Mouse (Mus musculus) ZHBTc4 (cell line): ENCODE measurements at regions not wholly inside any gene's neighbourhood (a gene's known extent, or its start where the extent isn't known, plus 50 kb on each side); places are given as distances from the start of the nearest gene placed in this dataset.

Source experiments
- DNase-seq: peaks from one replicate; pipeline ENCODE4 v3.0.0-alpha.2; 2011; ENCODE audit warnings: low read depth, low spot score

DNA sequence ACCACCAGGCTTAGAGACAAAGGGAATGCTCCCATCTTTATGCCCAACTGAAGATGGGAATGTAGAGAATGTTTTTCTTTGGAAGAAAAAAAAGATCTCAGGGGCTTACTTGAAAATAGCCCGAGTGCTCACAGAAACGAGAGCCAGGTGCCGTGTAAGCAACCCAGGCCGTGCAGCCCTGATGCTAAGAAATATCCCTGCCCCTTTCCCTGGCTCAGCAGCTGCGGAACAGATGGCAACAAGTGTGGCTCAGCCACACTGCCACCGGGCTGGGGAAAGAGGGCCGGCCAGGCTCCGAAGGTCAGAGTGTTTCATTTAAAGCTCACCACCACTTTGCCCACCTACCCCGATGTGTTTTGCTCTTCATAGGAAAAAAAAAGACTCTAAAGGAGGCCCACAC lies 205.7 kb upstream of the Kbtbd8 start:
- DNase-seq = no peak

DNA sequence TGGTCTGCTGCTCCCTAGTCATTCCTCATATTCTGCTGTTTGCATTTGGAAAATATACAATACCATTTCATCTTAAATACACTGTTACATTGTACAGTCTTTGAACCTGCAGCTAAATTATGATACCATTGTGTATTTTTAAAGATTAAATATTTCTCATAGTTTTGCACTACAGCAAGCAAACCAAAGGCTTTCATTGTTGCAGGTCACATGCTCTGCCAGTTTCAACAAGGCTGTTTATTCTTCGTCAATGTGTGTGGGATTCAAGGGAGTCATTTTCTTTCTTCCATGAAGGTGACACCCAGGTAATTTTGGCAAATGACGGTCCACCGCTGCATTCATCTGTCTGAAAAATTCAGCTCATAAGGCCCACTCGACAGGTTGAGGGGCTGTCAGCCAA lies 200.9 kb upstream of the Lrig1 start:
- no peak for DNase-seq

DNA sequence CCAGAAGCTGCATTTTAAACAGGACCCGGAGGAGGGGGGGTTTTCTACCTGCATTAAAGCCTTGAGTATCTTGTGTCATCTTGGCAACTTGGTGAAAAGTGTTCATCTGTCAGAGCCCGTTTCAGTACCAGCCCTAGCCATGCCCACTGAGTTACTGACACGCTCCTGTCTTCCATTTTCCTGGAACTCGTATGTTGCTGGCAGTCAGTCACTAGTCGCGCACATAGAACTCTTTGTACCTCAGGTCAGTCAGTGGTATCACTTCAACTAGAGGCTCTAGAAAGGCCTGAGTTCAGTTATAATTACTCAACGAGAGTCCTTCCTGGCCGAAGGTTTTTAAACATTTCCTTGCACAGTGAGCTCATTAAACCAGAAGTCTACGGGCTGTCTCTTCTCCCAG lies 198.9 kb upstream of the Lrig1 start:
- DNase-seq = no peak

DNA sequence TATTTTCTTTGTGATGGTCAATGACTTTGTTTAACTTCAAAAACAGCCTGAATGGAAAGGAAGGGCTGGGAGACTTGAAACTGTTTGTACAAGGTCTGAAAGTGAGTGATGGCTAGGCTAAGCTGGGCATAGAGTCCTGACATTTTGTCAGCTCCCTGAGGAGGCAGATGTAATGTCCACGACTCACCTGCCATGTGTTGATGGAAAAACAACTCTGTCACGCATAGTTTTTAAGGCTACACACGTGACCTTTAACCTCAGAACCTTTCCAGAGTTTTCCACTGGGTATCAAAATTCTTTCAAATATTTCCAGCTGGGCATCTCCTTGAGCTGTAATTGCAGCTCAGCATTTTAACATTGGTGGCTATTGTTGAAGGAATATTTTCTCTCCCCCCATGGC lies 190.2 kb upstream of the Lrig1 start:
- DNase-seq = no peak

DNA sequence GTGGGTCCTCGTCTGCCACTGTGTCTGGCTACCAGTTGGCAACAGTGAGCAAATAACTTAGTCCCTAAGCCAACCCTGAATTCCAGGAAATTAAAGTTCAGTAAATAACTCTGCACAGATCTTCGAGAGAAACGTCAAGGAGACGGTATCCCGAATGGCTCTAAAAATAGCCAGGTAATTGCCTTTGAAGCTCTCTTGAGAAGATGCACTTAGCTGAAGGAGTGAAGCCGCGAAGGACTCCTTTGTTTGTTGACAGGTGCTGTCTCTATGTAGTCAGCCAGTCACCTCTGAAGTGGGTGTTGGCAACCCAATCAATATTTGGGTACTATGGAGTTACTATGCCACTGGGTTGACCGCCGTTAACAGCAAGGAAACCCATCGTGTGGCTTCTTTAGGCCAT lies 189.3 kb upstream of the Lrig1 start:
- DNase-seq = no peak

DNA sequence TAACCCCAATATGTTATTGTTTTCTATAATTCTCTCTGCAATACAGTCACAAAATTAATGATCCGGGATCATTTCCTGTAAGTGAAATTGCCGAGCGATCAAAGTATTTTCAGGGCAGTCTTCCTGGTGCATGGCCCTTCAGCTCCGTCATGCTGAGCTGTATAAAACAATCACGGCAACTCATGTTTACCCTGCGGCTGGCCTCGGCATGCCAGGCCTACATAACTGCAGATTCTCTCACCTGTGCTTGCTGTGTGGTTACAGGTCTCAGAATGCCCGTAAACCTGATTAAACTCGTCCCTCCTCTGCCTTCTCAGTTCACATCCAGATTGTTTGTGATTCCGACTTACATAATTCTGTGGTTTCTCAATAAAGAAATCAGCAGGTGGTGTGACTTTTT lies 181.2 kb upstream of the Lrig1 start:
- DNase-seq = no peak

DNA sequence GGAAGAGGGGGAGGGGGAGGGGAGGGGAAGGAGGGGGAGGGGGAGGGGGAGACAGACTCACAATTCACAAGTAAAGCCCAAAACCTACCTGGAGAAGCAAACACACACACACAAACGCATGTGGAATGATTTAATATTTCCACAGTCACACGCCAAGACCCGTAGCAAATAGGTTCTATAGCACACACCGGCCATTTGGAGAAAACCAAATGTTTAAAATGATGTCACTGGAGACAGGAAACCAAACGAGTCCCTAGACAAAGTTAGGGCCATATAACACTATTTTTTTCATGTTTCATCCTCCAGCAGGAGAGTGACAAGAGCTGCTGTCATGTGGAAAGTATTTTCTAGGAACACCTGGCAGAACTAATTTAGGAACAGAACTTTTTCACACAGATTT lies 175.9 kb upstream of the Lrig1 start:
- no peak for DNase-seq

DNA sequence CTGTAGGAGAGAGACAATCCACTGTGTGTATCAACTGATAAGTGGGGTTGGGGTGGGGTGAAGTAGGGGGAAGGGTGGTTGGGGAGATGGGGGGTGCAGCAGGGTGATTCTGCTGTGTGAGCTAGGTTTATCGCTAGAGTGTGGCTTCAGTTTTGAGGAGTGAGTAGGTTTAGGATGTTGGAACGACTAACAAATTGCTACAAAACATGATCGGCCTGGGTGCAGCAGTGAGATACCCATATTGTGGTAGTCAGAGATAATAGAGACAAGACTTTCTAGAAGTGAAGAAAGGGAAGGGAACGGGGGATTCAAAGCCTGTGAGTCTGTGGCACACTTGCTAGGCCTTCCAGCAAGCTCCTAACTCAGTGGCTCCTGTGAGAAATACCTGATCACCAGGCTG lies 175.1 kb upstream of the Lrig1 start:
- DNase-seq = no peak

DNA sequence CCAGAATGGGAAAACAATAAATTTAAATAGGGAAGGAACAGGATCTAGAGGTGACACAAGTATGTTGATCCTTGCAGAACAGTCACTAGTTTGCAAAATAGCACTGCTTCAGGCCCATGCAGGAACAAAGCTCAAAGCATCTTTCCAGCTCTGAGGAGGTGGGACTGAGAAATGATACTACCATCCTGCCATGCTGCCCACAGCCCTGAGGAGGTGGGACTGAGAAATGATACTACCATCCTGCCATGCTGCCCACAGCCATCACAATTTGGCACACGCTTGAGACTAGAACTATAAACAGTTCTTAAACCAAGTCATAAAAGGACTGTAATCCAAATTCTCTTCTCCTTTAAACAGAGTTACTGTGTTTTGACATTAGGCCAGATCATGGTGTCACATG lies 174.5 kb upstream of the Lrig1 start:
- no peak for DNase-seq

DNA sequence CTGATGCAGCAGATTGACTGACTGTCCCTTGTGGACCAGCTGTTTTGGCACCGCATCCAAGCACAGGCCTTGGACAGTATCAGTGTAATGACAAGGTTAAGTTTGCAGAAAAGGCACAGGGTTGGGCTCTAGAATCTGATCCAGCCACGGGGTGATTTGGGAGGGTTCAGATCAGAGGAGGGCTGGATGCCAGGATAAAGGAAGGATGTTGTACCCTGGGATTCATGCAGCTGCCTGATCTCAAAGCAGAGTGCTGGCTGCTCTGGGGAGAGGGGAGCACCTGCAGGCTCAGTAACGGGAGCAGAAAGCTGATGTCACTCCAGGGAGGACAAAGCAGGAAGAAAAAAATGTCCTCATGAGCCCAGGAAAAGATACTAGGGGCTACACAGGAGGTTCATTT lies 168.0 kb upstream of the Lrig1 start:
- no peak for DNase-seq

DNA sequence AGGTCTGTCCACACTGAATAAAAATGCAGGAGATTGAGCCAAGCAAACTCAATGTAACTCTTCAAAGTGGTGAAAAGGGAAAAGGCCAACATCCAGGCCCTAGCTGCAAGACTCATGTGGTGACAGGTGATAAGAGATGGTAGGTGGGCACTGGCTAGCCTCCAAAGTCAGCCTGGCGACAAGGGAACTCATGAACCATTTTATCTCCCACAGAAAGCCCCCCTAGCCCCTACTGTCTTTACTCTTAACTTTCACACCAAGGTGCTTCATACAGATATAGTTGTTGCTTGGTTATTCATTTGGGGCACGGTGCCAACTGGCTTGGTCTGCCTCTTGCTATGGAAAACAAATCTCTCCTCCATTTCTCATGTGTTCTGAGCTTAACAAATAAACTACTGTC lies 165.5 kb upstream of the Lrig1 start:
- no peak for DNase-seq

DNA sequence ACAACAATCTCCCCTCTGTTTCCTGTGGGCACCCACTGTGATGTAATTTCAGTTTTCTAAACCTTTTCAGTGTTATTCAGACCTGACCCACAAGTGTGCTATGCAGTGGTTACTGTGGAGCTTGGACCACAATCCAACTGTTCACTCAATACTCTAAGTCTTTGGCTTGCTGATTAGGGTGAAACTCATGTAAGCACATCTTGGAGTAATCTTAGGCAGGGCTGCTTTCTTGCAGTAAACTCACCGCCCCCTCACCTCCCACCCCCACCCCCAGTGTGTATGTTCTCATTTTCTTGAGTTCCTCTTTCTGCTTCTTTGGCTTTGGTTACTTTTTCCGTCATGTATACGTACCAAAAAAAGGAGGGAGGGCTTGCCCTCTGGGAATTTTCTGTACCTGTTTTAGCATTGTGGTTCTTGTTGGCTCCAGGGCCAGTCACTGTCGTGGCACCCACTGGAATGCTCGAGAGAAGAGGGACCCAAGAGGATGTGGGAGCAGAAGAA lies 158.2 kb upstream of the Lrig1 start:
- DNase-seq = no peak

DNA sequence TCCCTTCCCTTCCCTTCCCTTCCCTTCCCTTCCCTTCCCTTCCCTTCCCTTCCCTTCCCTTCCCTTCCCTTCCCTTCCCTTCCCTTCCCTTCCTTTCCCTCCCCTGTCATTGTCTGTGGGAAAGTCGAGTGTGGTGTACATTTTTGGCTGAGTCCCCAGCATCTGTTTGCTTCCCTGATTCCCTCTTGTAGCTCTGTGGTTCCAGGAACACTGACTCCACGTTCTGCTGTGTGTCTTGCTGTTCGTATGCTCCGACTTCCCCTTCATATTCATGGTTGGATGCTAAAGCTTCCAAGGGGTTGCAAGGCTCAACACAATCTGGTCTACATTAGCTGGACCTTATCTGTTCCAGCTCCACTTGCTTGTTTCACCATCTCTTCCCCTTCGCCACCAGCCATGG lies 150.2 kb upstream of the Lrig1 start:
- peak; percentile 31 for DNase-seq

DNA sequence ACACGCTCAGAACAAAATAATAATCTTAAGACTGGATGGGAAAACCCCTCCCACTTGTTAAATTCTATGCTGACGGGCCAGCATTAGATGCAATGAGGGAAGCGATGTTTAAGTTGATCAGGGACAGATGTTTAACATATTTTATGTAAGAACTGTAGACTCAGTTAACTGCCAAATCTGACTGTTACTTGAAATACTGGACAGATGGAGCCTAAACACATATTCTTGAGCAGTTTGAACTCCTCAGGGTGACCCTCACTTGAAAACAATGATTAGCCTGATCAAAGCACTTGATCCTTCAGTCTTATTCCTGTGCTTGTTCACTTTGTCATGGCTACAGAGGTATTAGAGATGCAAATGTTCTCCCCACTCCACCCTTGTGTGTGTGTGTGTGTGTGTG lies 149.6 kb upstream of the Lrig1 start:
- DNase-seq = peak; percentile 86

DNA sequence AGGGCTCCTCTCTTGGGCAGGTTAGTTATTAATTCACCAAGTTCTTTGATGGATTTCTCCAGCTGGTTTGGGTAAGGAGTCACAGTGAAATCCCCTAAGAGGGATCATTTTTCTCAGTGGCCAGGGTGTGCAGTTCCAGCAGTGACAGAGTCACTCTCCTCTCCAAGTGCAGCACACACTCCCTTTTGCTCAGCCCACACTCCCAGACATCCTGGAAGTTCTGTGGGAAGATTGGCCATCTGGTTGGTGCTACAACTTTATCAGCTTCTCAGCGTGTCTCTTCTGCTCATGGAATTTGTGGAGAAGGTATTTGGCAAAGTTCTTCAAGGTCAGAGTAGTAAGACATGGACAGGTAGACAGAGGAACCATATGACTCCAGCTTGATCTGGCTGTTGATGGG lies 148.5 kb upstream of the Lrig1 start:
- DNase-seq = no peak

DNA sequence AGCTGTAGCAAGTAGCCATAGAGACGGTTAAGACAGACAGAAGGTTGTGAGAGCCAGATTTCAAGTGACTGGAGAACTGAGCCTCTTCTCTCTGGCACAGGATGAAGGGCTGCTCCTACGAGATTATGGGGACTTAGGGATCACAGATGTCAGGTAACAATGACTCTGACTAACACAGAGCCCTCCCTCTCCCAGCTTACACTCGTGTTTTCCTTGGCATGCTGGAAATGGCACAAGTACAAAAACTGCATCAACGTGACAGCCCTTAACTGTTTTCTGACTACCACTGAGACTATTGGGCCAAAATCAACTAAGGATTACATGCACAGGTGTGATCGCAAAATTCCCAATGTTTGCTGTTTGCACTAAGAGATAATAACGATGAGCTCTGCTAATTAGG lies 145.9 kb upstream of the Lrig1 start:
- no peak for DNase-seq

DNA sequence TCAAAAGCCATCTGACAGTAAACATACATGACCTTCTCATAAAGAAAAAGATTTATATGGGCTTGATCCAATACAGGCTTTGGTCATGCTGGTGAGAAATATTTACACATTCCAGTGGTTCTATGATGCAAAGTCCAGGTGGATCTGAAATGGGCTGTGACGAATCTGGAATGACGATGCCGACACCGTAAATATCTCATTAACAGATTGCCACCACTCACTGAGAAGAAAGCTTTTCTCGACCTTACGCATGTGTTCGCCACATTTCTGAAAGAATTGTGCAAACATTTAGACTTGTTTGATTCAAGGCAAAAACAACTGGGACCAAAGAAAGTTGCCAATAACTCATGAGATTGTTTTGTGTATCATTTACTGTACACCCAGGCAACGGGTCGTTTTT lies 142.9 kb upstream of the Lrig1 start:
- DNase-seq = no peak

DNA sequence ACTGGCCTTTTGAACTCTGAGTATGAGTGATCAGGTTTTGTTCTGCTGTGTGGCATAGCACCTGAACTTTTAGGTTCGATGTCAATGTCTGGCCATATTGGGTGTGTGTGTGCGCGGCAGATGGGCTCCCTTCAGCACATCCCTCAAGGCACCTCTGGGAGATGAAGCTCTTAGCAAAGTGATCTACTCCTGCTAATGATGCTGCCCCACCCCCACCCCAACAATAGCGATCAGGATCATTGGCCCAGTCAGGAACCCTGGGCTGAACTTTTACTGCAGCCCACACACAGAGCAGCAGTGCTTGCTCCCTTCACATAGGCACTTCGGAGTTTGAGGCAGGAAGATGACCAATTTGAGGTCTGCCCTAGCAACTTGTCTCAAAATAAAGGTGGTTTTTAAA lies 141.9 kb upstream of the Lrig1 start:
- peak; percentile 53 for DNase-seq

DNA sequence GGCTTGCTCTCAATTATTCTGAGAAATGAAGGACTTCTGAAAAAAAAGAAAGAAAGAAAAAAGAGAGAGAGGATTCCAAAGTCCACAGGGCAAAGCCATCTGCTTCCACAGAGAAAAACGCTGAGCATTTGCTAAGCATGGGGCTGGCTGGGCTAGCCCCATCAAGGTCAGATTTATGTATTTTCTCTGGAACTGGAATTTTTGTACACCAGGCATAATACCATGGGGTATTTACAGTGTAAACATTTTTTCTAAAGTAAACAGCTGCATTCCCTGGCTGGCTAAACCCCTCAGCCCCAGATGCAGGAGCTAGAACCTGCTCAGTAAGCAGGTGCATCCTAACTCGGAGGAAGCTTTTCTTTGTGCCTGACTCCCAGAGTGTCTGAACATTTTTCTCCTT lies 135.8 kb upstream of the Lrig1 start:
- no peak for DNase-seq

DNA sequence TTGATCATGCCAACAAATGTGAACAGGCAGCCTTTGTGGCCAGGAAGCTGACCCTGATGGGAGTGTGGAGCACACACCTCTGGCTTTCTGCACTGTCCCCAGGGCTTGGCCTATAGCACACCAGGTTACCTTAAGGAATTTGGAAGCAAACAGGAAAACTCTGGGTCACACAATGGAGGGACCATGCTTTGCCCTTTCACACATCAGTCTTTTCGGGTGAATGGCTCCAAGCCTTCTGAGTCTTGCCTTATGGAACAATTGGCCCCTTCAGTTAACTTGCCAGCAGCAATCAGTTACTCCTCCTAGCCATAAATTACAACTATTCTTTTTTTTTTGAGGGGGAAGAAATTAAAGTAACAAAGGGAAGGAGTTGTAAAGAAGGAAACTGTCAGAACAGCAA lies 134.6 kb upstream of the Lrig1 start:
- no peak for DNase-seq

DNA sequence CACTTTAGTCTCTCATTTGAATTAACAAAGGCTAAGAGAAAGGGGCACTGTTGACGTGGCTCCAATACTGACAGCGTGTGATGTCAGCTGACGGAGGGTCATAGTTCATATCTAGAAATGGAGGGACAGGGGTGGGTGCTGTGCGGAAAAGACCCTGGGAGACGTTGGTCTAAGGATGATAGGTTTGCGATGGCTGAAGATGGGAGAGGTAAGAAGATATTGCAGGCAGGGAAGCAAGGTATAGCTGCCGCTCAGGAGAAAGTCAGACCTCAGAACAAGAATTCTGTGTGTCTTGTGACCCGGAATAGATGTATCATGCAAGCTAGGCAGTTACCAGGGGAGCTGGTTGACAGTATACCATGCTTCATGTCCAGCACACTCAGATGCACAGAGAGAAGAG lies 130.8 kb upstream of the Lrig1 start:
- no peak for DNase-seq

DNA sequence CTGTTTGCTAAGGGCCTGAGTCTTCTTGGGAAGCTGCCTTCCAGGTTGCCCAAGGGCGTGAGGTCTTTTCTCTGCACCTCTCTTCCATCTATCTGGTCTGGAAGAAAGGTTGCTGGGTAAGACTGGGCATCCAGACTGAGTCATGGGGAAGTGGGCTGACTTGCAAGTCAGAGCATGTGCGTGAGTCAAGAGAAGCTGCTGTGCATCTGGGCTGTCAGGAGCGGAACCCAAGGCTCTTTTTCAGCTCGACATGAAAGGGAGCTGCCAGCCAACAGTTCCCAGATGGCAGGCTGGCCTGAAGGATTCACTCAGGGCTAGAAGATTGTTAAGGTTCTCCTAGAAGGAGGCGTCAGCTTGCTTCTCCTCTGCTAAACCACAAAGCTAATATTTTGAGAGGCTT lies 129.3 kb upstream of the Lrig1 start:
- no peak for DNase-seq

DNA sequence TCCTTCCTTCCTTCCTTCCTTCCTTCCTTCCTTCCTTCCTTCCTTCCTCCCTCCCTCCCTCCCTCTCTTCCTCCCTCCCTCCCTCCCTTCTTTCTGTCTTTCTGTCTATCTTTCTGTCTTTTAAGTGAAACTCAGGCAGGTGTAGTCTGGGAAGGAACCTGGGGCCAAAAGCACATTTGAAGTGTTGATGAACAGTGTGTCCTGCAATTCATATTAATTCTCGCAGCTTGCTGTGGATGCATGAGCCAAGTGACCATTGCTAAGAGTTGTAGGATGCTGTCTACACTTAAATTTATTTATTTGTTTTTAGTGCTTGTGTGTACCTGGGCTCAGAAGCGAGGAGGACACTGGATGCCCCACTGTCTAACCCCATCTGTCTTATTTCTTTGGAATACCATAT lies 126.7 kb upstream of the Lrig1 start:
- peak; percentile 55 for DNase-seq

DNA sequence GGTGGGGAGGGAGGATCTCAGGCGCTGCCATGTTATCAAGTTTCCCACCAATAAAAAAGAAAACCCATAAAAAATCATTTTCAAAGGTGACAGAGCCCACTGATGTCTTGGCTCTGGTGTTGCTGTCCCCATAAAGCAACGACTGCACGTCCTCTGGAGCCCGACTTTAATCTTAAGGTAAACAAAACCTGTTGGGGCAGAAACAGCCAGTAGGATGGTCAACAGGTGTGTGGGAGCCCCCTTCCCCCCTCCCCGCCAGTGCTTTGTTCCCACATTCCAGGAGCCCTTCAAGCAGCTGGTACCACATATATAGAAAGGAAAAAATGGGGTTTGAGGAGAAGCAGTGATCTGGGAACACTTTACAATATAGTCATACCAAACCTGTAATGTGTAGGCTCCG lies 118.3 kb upstream of the Lrig1 start:
- DNase-seq = no peak

DNA sequence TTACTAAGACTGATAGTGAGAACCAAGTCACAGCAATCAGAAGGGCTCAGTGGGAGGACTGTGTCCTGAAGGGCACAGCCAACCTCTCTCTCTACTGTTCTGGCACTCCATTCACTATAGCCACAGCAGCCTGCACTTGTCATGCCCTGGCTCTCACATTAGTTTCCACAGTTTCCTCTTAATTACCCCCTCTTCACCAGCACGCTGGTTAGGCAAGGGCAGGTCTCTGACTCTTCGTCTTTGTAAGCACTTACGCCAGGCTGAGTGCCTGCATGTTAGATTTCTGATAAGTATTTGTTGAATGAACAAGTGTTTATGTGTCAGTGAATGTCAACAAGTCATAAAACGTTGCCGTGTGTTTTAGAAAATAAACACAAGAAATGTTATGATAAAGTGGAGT lies 116.2 kb upstream of the Lrig1 start:
- DNase-seq = no peak
